Comparison of ENCODE assay signal across 8 mouse cellular contexts in genomic region chr10:59812939-59813338, GRCm38 (mm10).
DNase-seq lines count a peak whose midpoint lies in the region; TF ChIP-seq lines count a peak whose summit lies in the region.

No protein-coding gene starts in this region.

- no peak for TF ChIP-seq POLR2A in thymus, adult 2 months (IDR thresholded peaks at IDR 0.05; ENCODE audit: control insufficient read depth, extremely low read depth, insufficient read depth, low read length, poor library complexity)

- intact Hi-C loops in heart, postnatal 25 days (cut with DNase I): no loop called here

- H3K4me3 ChIP-seq in heart, embryonic 10.5 days: 0 out of 2 replicates have a peak overlapping the region, but pooled peaks have one; percentile 22
- H3K4me3 ChIP-seq in thymus, adult 2 months (ENCODE audit: control insufficient read depth, insufficient read depth, low read length): no peak overlapping the region

- TF ChIP-seq CTCF in thymus, adult 2 months (IDR thresholded peaks at IDR 0.05; ENCODE audit: borderline replicate concordance, control insufficient read depth, extremely low read depth, insufficient read depth, low read length, poor library complexity): no peak

- H3K9me3 ChIP-seq in heart, embryonic 10.5 days: no peaks in the 10 kb centered on the region

- H3K36me3 ChIP-seq in heart, embryonic 10.5 days: 0 out of 2 replicates have a peak, but pooled peaks cover 4% of the 10 kb centered on the region
- no peaks in the 10 kb centered on the region for H3K36me3 ChIP-seq in thymus, adult 2 months (ENCODE audit: control insufficient read depth, insufficient read depth, low read length)

- H3K27ac ChIP-seq in heart, embryonic 10.5 days: peak overlapping the region; percentile 37; the same call in 1 of the 2 replicates
- H3K27ac ChIP-seq in thymus, adult 2 months (ENCODE audit: control insufficient read depth, insufficient read depth, low read length): no peak overlapping the region

- H3K4me1 ChIP-seq in heart, embryonic 10.5 days: peaks cover 26% of the 10 kb centered on the region
- H3K4me1 ChIP-seq in thymus, adult 2 months (replicated peaks; ENCODE audit: control insufficient read depth, insufficient read depth, low read length): no peaks in the 10 kb centered on the region

- DNase-seq in heart, embryonic 10.5 days (ENCODE audit: low spot score): peak; percentile 86
- no peak for DNase-seq in heart, postnatal 25 days (ENCODE audit: low spot score)
- DNase-seq in thymus, postnatal 0 days (ENCODE audit: low spot score): peak; percentile 54
- no peak for DNase-seq in thymus, adult 2 months
- peak; percentile 64 for DNase-seq in liver
- DNase-seq in yolk sac, embryonic 10.5 days (ENCODE audit: low spot score): peak; percentile 26
- DNase-seq in gastrocnemius, postnatal 4 days (ENCODE audit: low spot score in 2 of 2): no peak
- no peak for DNase-seq in lung, postnatal 36 days

- H3K27me3 ChIP-seq in heart, embryonic 10.5 days (ENCODE audit: insufficient read depth, poor library complexity, severe bottlenecking): no peaks in the 10 kb centered on the region
- H3K27me3 ChIP-seq in thymus, adult 2 months (ENCODE audit: control insufficient read depth, insufficient read depth, low read length): no peaks in the 10 kb centered on the region

- 15% methylated on average over 13 of the region's 13 CpGs for WGBS in heart, embryonic 10.5 days
- 74% methylated on average over 13 of the region's 13 CpGs for WGBS in thymus, adult 2 months

Comparison
In these comparisons a context has a peak if more than half of its experiments do, and no peak if none do; other contexts are left out.
1. DNase-seq: peak in heart, embryonic 10.5 days (single experiment), thymus, postnatal 0 days (single experiment), liver (single experiment) and yolk sac, embryonic 10.5 days (single experiment); none in heart, postnatal 25 days (single experiment), thymus, adult 2 months (single experiment), gastrocnemius, postnatal 4 days (0 of 2) and lung, postnatal 36 days (single experiment).